Mouse (Mus musculus): ENCODE results near the gene Tal1. TPM values are rescaled to one million over a fixed set of nuclear protein-coding genes. Genes with fewer than 3 reads are reported as not detected.

The Tal1 gene
- 8.6 and 10.3 TPM in 2 replicates for polyA plus RNA-seq (2014; fragmentation: Nextera tagmentation; extraction: Ambion mirVana)

GRCm38 (mm10) chr4:115056371-115056920, at the start of gene Tal1:
Tal1 (plus strand) TSS chr4:115056426.
- under 1% methylated on average over 56 of the region's 60 CpGs for WGBS
- DNase-seq (ENCODE audit: low spot score) (peak; percentile 80), ATAC-seq (ENCODE audit: low FRiP score) (peak; percentile 62)
- peak within 1 kb of the TSS; percentile 33 for H3K4me2 ChIP-seq (replicated peaks; ENCODE audit: low read depth, low read length)
- H3K4me3 ChIP-seq (ENCODE audit: low read depth, low read length) = peak within 1 kb of the TSS; percentile 29
- H3K27ac ChIP-seq (ENCODE audit: low read depth, low read length) = peak within 1 kb of the TSS; percentile 17; the same call in 1 of the 2 replicates
- no peaks in the 10 kb centered on the region; the same call in 1 of the 2 replicates for H3K4me1 ChIP-seq (replicated peaks; ENCODE audit: control insufficient read depth, insufficient read depth, low read length)
- H3K27me3 ChIP-seq (ENCODE audit: control insufficient read depth, insufficient read depth, low read length) = peaks cover 85% of the 10 kb centered on the region
- peak within 1 kb of the TSS; percentile 46; the same call in 1 of the 2 replicates for H3K9ac ChIP-seq (ENCODE audit: low read depth, low read length)
- H3K36me3 ChIP-seq (ENCODE audit: control insufficient read depth, insufficient read depth, low read length) = no peaks in the 10 kb centered on the region
- H3K9me3 ChIP-seq (ENCODE audit: control insufficient read depth, low read length) = no peaks in the 10 kb centered on the region

- H3K9ac ChIP-seq (ENCODE audit: low read depth, low read length) = no peak overlapping the region
- no peaks in the 10 kb centered on the region for H3K4me1 ChIP-seq (replicated peaks; ENCODE audit: control insufficient read depth, insufficient read depth, low read length)
- DNase-seq (ENCODE audit: low spot score) (no peak), ATAC-seq (ENCODE audit: low FRiP score) (no peak)
- WGBS = 89% methylated on average over 3 of the region's 3 CpGs
- no peaks in the 10 kb centered on the region for H3K9me3 ChIP-seq (ENCODE audit: control insufficient read depth, low read length)
- 0 out of 2 replicates have a peak, but pooled peaks cover 4% of the 10 kb centered on the region for H3K36me3 ChIP-seq (ENCODE audit: control insufficient read depth, insufficient read depth, low read length)
- no peak overlapping the region for H3K27ac ChIP-seq (ENCODE audit: low read depth, low read length)
- no peak overlapping the region for H3K4me3 ChIP-seq (ENCODE audit: low read depth, low read length)
- H3K27me3 ChIP-seq (ENCODE audit: control insufficient read depth, insufficient read depth, low read length) = no peaks in the 10 kb centered on the region
- H3K4me2 ChIP-seq (replicated peaks; ENCODE audit: low read depth, low read length) = no peak overlapping the region
Observed at GRCm38 (mm10) chr4:115014276-115014675, 42.0 kb upstream of the Tal1 start.

GRCm38 (mm10) chr4:115019997-115020396, 36.2 kb upstream of the Tal1 start:
- Histone ChIP-seq H3K4me2 (replicated peaks; ENCODE audit: low read depth, low read length) (no peak overlapping the region), H3K36me3 (ENCODE audit: control insufficient read depth, insufficient read depth, low read length) (0 out of 2 replicates have a peak, but pooled peaks cover 9% of the 10 kb centered on the region), H3K27ac (ENCODE audit: low read depth, low read length) (no peak overlapping the region), H3K4me1 (replicated peaks; ENCODE audit: control insufficient read depth, insufficient read depth, low read length) (no peaks in the 10 kb centered on the region), H3K9me3 (ENCODE audit: control insufficient read depth, low read length) (no peaks in the 10 kb centered on the region), H3K27me3 (ENCODE audit: control insufficient read depth, insufficient read depth, low read length) (no peaks in the 10 kb centered on the region), H3K4me3 (ENCODE audit: low read depth, low read length) (no peak overlapping the region), H3K9ac (ENCODE audit: low read depth, low read length) (no peak overlapping the region)
- DNase-seq (ENCODE audit: low spot score) = no peak
- 96% methylated on average over 3 of the region's 3 CpGs for WGBS
- no peak for ATAC-seq (ENCODE audit: low FRiP score)

GRCm38 (mm10) chr4:115035043-115035442, 21.2 kb upstream of the Tal1 start:
- no peak overlapping the region for H3K9ac ChIP-seq (ENCODE audit: low read depth, low read length)
- H3K9me3 ChIP-seq (ENCODE audit: control insufficient read depth, low read length) = no peaks in the 10 kb centered on the region
- DNase-seq (ENCODE audit: low spot score) = no peak
- no peaks in the 10 kb centered on the region for H3K27me3 ChIP-seq (ENCODE audit: control insufficient read depth, insufficient read depth, low read length)
- WGBS = 87% methylated on average over 6 of the region's 6 CpGs
- H3K27ac ChIP-seq (ENCODE audit: low read depth, low read length) = no peak overlapping the region
- H3K4me1 ChIP-seq (replicated peaks; ENCODE audit: control insufficient read depth, insufficient read depth, low read length) = no peaks in the 10 kb centered on the region
- H3K4me2 ChIP-seq (replicated peaks; ENCODE audit: low read depth, low read length) = no peak overlapping the region
- no peak for ATAC-seq (ENCODE audit: low FRiP score)
- H3K4me3 ChIP-seq (ENCODE audit: low read depth, low read length) = no peak overlapping the region
- H3K36me3 ChIP-seq (ENCODE audit: control insufficient read depth, insufficient read depth, low read length) = no peaks in the 10 kb centered on the region

GRCm38 (mm10) chr4:115038242-115038641, 18.0 kb upstream of the Tal1 start:
- no peak overlapping the region for H3K9ac ChIP-seq (ENCODE audit: low read depth, low read length)
- WGBS = 45% methylated on average over 4 of the region's 4 CpGs
- no peak for ATAC-seq (ENCODE audit: low FRiP score)
- no peak overlapping the region for H3K4me3 ChIP-seq (ENCODE audit: low read depth, low read length)
- no peak overlapping the region for H3K4me2 ChIP-seq (replicated peaks; ENCODE audit: low read depth, low read length)
- 0 out of 2 replicates have a peak, but pooled peaks cover 2% of the 10 kb centered on the region for H3K36me3 ChIP-seq (ENCODE audit: control insufficient read depth, insufficient read depth, low read length)
- H3K27me3 ChIP-seq (ENCODE audit: control insufficient read depth, insufficient read depth, low read length) = no peaks in the 10 kb centered on the region
- H3K9me3 ChIP-seq (ENCODE audit: control insufficient read depth, low read length) = no peaks in the 10 kb centered on the region
- no peaks in the 10 kb centered on the region for H3K4me1 ChIP-seq (replicated peaks; ENCODE audit: control insufficient read depth, insufficient read depth, low read length)
- H3K27ac ChIP-seq (ENCODE audit: low read depth, low read length) = no peak overlapping the region
- DNase-seq (ENCODE audit: low spot score) = peak; percentile 75

GRCm38 (mm10) chr4:115045621-115046020, 10.6 kb upstream of the Tal1 start:
- 89% methylated on average over 3 of the region's 3 CpGs for WGBS
- Histone ChIP-seq H3K4me2 (replicated peaks; ENCODE audit: low read depth, low read length) (no peak overlapping the region), H3K4me3 (ENCODE audit: low read depth, low read length) (no peak overlapping the region), H3K36me3 (ENCODE audit: control insufficient read depth, insufficient read depth, low read length) (0 out of 2 replicates have a peak, but pooled peaks cover 2% of the 10 kb centered on the region), H3K4me1 (replicated peaks; ENCODE audit: control insufficient read depth, insufficient read depth, low read length) (no peaks in the 10 kb centered on the region), H3K9me3 (ENCODE audit: control insufficient read depth, low read length) (no peaks in the 10 kb centered on the region), H3K27ac (ENCODE audit: low read depth, low read length) (no peak overlapping the region), H3K27me3 (ENCODE audit: control insufficient read depth, insufficient read depth, low read length) (peaks cover 14% of the 10 kb centered on the region; the same call in 1 of the 2 replicates), H3K9ac (ENCODE audit: low read depth, low read length) (no peak overlapping the region)
- ATAC-seq (ENCODE audit: low FRiP score) = no peak
- no peak for DNase-seq (ENCODE audit: low spot score)

GRCm38 (mm10) chr4:115047750-115048149, 8.5 kb upstream of the Tal1 start:
- Histone ChIP-seq H3K9me3 (ENCODE audit: control insufficient read depth, low read length) (no peaks in the 10 kb centered on the region), H3K9ac (ENCODE audit: low read depth, low read length) (no peak overlapping the region), H3K4me2 (replicated peaks; ENCODE audit: low read depth, low read length) (no peak overlapping the region), H3K27ac (ENCODE audit: low read depth, low read length) (no peak overlapping the region), H3K27me3 (ENCODE audit: control insufficient read depth, insufficient read depth, low read length) (peaks cover 31% of the 10 kb centered on the region), H3K4me1 (replicated peaks; ENCODE audit: control insufficient read depth, insufficient read depth, low read length) (no peaks in the 10 kb centered on the region), H3K4me3 (ENCODE audit: low read depth, low read length) (no peak overlapping the region), H3K36me3 (ENCODE audit: control insufficient read depth, insufficient read depth, low read length) (no peaks in the 10 kb centered on the region)
- peak; percentile 79 for DNase-seq (ENCODE audit: low spot score)
- ATAC-seq (ENCODE audit: low FRiP score) = 0 out of 2 replicates have a peak, but pooled peaks have one; percentile 43
- WGBS = 4% methylated on average over 5 of the region's 5 CpGs

GRCm38 (mm10) chr4:115048190-115048589, 8.0 kb upstream of the Tal1 start:
- Histone ChIP-seq H3K9me3 (ENCODE audit: control insufficient read depth, low read length) (no peaks in the 10 kb centered on the region), H3K27me3 (ENCODE audit: control insufficient read depth, insufficient read depth, low read length) (peaks cover 36% of the 10 kb centered on the region), H3K27ac (ENCODE audit: low read depth, low read length) (no peak overlapping the region), H3K36me3 (ENCODE audit: control insufficient read depth, insufficient read depth, low read length) (no peaks in the 10 kb centered on the region), H3K4me2 (replicated peaks; ENCODE audit: low read depth, low read length) (no peak overlapping the region), H3K4me1 (replicated peaks; ENCODE audit: control insufficient read depth, insufficient read depth, low read length) (no peaks in the 10 kb centered on the region), H3K4me3 (ENCODE audit: low read depth, low read length) (no peak overlapping the region), H3K9ac (ENCODE audit: low read depth, low read length) (no peak overlapping the region)
- 73% methylated on average over 8 of the region's 8 CpGs for WGBS
- ATAC-seq (ENCODE audit: low FRiP score) = no peak
- no peak for DNase-seq (ENCODE audit: low spot score)

- no peak overlapping the region for H3K27ac ChIP-seq (ENCODE audit: low read depth, low read length)
- ATAC-seq (ENCODE audit: low FRiP score) = no peak
- H3K4me1 ChIP-seq (replicated peaks; ENCODE audit: control insufficient read depth, insufficient read depth, low read length) = no peaks in the 10 kb centered on the region
- no peaks in the 10 kb centered on the region for H3K36me3 ChIP-seq (ENCODE audit: control insufficient read depth, insufficient read depth, low read length)
- WGBS = 80% methylated on average over 5 of the region's 5 CpGs
- H3K9ac ChIP-seq (ENCODE audit: low read depth, low read length) = no peak overlapping the region
- no peaks in the 10 kb centered on the region for H3K9me3 ChIP-seq (ENCODE audit: control insufficient read depth, low read length)
- no peak overlapping the region for H3K4me2 ChIP-seq (replicated peaks; ENCODE audit: low read depth, low read length)
- H3K27me3 ChIP-seq (ENCODE audit: control insufficient read depth, insufficient read depth, low read length) = peaks cover 62% of the 10 kb centered on the region
- no peak for DNase-seq (ENCODE audit: low spot score)
- H3K4me3 ChIP-seq (ENCODE audit: low read depth, low read length) = no peak overlapping the region
Observed at GRCm38 (mm10) chr4:115051245-115051644, 5.0 kb upstream of the Tal1 start.
